Mouse (Mus musculus) cerebellum, adult 9-10 months (tissue): ENCODE measurements around the gene Gm13283.

Experiments used
- DNase-seq: peaks from one replicate; pipeline ENCODE4 v3.0.0; 2022

Gm13283 gene

DNA sequence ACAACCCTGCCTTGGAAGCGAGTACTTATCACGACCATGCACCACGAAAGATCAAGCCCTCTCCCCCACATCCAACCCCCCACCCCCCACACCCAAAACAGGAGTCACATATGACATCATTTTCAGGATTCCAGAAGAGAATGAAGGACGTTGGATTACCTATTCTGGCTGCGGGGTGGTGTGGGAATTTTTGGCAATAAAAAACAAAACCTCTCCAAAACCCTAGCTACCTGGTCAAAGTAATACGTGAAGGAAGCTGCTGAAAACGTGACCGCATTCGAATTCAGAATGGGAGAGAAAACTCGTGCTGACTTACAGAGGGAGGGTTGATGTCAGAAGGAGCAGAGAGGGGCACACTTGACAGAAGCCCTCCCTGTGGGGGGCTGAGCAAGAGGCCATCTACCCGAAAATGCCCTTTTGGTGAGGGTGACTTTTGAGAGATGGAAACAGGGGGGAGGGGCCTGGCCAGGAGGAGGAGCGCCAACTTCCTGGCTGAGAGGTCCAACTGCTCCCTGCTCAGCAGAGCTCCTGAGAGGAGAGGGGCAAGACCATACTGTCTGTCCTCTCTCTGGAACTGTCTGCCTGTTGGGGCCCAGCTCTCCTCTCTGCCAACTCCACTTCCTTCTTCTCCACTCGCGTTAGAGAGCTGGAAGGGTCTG is at the start of gene Gm13283:
Gene Gm13283, plus strand, starts transcription at position 510 of the 659 bp plus-strand sequence.
- DNase-seq = peak; percentile 88

DNA sequence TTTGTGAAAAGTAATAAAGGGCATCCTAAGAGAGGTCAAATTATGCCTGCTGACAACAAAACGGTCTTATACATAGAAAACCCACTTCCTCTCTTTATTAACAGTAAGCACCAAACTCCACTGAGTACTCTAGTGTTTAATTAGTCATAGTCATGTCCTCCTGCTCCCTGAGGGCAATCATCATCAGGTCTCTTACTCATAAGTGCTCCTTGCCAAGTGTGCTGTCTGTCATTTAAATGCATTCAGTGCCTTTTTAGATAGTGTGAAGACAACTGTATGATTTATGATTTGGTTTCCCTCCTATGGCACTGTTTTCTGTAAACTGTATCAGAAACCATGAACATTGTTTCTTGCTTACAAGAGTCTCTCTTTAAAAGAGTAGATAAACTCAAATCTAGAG is 45.6 kb upstream of the Gm13283 start:
- DNase-seq = no peak

DNA sequence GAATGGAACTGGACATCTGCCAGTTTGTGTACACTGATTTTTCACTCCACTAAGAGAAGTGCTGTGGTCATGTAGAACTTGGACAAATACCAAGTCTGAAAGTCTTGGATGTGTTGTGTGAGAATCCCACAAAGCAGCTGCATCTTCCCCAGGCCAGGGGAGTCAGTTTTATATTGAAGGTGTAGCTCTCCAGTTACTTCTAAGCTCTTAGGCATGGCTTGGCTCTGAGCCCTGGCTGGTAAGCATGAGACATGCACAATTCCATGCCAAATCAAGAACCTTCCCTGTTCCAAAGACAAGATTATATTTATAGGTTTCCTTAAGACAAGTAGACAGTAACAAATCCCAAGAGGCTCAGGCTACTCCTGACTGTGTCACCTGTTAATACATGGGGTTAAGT is 44.9 kb upstream of the Gm13283 start:
- no peak for DNase-seq

DNA sequence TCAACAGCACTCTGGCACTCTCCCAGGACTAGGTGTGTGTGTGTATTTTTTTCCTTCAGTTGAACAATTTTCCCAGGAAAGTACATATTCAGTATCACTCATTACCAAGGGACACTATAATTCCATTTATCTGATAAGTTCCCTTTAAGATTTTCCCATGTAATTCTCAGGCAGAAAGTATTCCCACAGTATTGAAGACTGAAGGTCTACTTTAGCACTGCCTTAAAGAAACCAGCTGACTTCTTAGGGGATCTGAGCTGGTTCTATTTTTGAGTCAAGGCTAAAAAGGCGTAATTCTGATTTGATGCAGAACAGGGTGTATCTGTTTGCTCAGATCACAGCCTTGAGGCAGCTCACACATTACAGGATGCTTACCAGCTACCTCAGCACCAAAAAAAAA is 41.2 kb upstream of the Gm13283 start:
- DNase-seq = no peak

DNA sequence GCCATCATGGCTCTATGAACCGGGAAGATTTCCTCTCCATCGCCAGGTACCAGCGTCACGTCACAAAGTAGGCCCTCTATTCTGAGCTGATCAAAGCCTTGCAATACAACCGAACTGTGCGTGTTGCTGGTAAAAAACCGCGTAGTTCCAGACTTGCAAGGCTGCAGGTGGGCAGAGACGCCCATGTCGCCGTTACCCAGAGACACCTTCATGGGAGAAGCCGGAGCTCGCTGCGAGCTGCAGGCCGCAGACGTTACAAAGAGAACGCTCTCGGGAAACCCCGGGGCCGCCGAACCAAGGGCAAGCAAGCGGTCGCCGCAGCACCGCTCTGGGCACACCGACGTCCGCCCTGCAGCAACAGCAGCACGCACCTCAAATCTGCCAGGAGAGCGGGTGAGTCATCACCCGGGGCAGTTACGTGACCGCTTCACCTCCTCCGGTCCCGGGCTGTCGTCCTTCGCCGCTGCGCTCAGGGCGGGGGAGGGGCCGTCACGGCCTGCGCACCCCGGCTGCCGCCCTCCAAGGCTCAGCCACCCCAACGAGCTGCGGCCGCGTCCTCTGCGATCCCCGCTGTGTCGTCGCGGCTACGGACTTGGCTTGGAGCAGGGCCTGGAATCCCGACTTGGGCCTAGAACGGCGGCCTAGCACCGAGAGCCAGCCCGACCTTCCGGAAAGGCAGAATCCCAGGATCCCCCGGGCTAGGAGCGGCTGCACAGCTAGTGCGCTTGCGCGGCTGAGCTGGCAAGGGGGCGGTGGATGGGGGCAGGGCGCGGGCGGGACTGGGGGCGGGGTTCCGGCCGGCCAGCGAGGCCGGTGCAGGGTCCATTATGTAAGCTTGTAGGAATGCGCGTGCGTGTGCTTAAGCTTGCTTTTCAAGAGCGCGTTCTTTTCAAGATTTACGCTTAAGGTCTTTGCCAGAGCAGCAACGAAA is 37.9 kb upstream of the Gm13283 start, which contains the start of the genes Gm26566 and Klhl9:
Gene Gm26566, plus strand, starts transcription at position 15 of the 931 bp plus-strand sequence.
Gene Klhl9, minus strand, starts transcription at position 675 of the 931 bp plus-strand sequence.
- peak; percentile 90 for DNase-seq

- DNase-seq = no peak
These were observed 36.3 kb upstream of the Gm13283 start for GRCm38 (mm10) chr4:88723497-88724090.

GRCm38 (mm10) chr4:88726727-88727126 is 33.2 kb upstream of the Gm13283 start:
- DNase-seq = no peak

DNA sequence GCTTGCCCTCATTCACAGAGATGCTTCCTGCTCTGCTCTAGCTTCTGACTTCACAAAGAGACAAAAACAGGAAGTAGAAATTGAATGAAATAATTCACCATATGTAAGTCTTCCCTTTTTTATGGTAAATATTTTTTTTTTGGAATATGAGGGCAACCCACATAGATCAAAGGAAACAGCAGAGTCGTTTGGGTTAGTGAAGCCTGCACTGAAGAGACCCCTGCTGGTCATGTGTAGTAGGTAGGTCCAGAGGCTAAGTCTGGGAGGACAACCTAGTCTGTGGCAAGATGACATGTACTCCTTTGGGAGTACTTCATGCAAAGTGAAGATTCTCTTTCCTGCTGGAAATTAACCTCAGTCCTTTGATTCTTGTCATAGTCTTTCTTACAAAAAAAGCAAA is 32.6 kb upstream of the Gm13283 start:
- DNase-seq = no peak

DNA sequence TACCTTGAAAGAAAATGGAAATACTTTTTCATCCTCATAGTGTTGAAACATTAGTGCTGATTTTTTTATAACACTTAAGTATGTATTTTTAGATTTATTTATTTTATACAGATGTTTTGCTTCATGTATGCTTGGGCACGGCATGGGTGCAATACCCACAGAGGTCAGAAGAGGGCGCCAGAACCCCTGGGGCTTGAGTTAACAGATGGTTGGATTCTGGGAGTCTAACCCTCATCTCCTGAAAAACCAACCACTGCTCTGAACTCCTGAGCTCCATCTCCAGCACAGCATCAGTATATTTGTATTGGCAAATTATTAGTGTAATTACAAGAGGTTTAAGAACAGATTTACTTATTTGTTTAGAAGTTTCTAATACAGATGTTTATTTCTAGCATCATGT is 21.4 kb upstream of the Gm13283 start:
- DNase-seq = no peak

DNA sequence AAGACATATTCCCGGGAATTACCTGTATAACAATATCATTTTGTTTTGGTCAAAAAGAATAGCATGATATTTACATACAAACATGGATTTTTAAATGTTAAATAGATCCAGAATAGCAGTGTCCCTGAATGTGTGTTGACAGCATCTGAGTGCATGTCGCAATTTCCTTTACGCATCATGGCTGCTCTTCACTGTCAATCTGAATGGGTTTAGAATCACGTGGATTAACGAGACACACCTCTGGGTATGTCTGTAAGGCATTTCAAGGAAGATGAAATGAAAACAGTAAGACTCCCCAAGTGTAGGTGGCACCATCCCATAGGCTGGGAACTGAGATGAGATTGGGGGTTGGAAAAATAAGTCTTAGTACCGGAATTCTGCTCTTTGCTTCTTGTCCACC is 20.9 kb upstream of the Gm13283 start:
- no peak for DNase-seq

- no peak for DNase-seq
These were observed 18.5 kb upstream of the Gm13283 start for GRCm38 (mm10) chr4:88741426-88741825.

- no peak for DNase-seq
These were observed 17.0 kb upstream of the Gm13283 start for GRCm38 (mm10) chr4:88742771-88743371.

DNA sequence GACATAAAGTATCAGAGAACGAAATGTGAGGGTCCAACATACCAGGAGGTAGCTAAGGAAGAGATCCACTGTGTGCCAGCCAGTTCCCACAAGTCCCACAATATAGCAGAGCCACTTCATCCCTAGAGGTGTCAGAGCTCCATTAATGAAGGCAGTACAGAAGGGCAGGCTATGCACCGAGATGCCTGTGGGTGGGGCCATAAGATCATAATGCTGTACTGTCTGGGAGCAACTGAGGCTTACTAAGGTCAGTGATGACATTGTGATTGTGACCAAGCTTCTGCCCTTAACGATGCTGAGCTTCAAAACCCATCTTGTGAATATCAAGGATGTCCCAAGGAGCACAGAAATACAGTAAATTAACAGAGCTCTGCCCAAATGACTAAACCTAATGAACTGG is 15.7 kb upstream of the Gm13283 start:
- DNase-seq = no peak

- DNase-seq = no peak
These were observed 10.0 kb upstream of the Gm13283 start for GRCm38 (mm10) chr4:88749926-88750325.

- peak; percentile 94 for DNase-seq
These were observed 5.0 kb upstream of the Gm13283 start, which contains the start of gene Gm13271 for GRCm38 (mm10) chr4:88754818-88755340. Gene Gm13271 (plus strand): TSS chr4:88754868.

GRCm38 (mm10) chr4:88756581-88757513 is 3.1 kb upstream of the Gm13283 start:
- DNase-seq = peak; percentile 47

GRCm38 (mm10) chr4:88757628-88758031 is 2.3 kb upstream of the Gm13283 start:
- peak; percentile 98 for DNase-seq

- peak; percentile 76 for DNase-seq
These were observed 1.2 kb upstream of the Gm13283 start for GRCm38 (mm10) chr4:88758751-88759150.

GRCm38 (mm10) chr4:88760431-88760830 is 512 bp downstream of the Gm13283 start:
- peak; percentile 76 for DNase-seq

GRCm38 (mm10) chr4:88761776-88762175 is 1.9 kb downstream of the Gm13283 start:
- peak; percentile 94 for DNase-seq

DNA sequence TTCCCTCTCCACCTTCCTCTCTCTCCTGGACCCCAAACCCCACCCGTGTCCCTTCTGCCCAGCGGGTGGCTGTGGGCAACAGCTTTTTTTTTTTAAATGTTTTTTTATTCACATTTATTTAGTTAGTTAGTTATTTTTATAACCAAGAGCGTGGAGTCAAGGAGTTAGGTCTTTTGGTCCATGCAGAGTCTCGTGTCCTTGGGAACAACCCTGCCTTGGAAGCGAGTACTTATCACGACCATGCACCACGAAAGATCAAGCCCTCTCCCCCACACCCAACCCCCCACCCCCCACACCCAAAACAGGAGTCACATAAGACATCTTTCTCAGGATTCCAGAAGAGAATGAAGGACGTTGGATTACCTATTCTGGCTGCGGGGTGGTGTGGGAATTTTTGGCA is 2.4 kb downstream of the Gm13283 start:
- DNase-seq = peak; percentile 62
